Comparison of ENCODE assay signal across 8 mouse cellular contexts in the genomic region with DNA sequence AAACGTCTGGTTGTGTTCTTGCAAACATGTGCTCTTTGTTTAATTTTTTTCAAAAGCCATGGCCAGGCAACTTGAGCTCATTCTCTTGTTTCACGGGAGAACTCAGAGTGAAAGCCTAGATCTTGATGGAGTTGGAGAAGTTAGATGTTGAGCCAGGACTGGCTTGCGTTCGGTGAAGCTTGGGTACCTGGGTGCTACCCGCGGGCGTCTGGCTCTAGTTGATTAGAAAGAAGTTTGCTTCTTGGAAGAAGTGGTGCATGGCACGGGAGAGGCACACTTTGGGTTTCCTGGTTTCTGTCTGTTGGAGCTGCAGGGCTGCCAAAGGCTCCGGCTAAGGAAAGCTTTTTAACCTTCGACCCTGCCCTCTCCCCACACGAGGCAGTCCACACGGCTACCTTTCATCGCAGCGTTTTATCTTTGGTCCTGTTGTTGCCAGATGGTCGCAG. TPM values are rescaled to one million over a fixed set of nuclear protein-coding genes. Genes with fewer than 3 reads are reported as not detected.
DNase-seq lines count a peak whose midpoint lies in the region; ATAC-seq lines count a peak whose summit lies in the region.

No protein-coding gene starts in this region.

- no peak overlapping the region for H3K27ac ChIP-seq in hindbrain, embryonic 13.5 days

- H3K9me3 ChIP-seq in hindbrain, embryonic 13.5 days = no peaks in the 10 kb centered on the region

- DNase-seq in frontal cortex, postnatal 25 days (ENCODE audit: low spot score in 2 of 2) = no peak
- DNase-seq in adipocyte (ENCODE audit: low spot score) = peak; percentile 40
- DNase-seq in mesoderm, embryonic 11.5 days (ENCODE audit: low read depth, low spot score) = peak; percentile 44
- no peak for DNase-seq in urinary bladder, adult 2 months (ENCODE audit: low spot score)
- no peak for DNase-seq in adrenal gland, adult (ENCODE audit: inconsistent age in 2 of 2, low spot score in 1 of 2)
- DNase-seq in testis, postnatal 14 days (ENCODE audit: low spot score) = no peak

- WGBS in hindbrain, embryonic 13.5 days = 3% methylated on average over 15 of the region's 15 CpGs

- peak overlapping the region; percentile 94 for H3K4me2 ChIP-seq in hindbrain, embryonic 13.5 days

- peak overlapping the region; percentile 78 for H3K4me3 ChIP-seq in hindbrain, embryonic 13.5 days

- ATAC-seq in frontal cortex, adult (ENCODE audit: low TSS enrichment) = peak; percentile 36; the same call in 1 of the 2 replicates
- no peak for ATAC-seq in hindbrain, embryonic 13.5 days (ENCODE audit: low FRiP score)

- H3K36me3 ChIP-seq in hindbrain, embryonic 13.5 days = no peaks in the 10 kb centered on the region

- H3K9ac ChIP-seq in hindbrain, embryonic 13.5 days = peak overlapping the region; percentile 79; the same call in 1 of the 2 replicates

- H3K27me3 ChIP-seq in hindbrain, embryonic 13.5 days = peaks cover 42% of the 10 kb centered on the region

- peaks cover 21% of the 10 kb centered on the region for H3K4me1 ChIP-seq in hindbrain, embryonic 13.5 days (replicated peaks)

RNA-seq across cellular contexts. Expression of a gene that starts 0.9 kb away (rescaled TPM):
- polyA plus RNA-seq in hindbrain, embryonic 13.5 days (2015; fragmentation: Nextera tagmentation; extraction: Ambion mirVana) = 2.2 TPM in 2 replicates
- 8.5 and 9.1 TPM in 2 replicates for polyA plus RNA-seq in urinary bladder, adult 2 months (2012; rRNA removed)

RNA-seq across cellular contexts. Expression of a gene that starts 34.4 kb away (rescaled TPM):
- polyA plus RNA-seq in hindbrain, embryonic 13.5 days (2015; fragmentation: Nextera tagmentation; extraction: Ambion mirVana) = 10.7 and 10.9 TPM in 2 replicates
- 5.5 and 6.9 TPM in 2 replicates for polyA plus RNA-seq in urinary bladder, adult 2 months (2012; rRNA removed)

Comparison
In these comparisons a context has a peak if more than half of its experiments do, and no peak if none do; other contexts are left out.
1. DNase-seq: peak in adipocyte (single experiment) and mesoderm, embryonic 11.5 days (single experiment); none in frontal cortex, postnatal 25 days (0 of 2), urinary bladder, adult 2 months (single experiment), adrenal gland, adult (0 of 2) and testis, postnatal 14 days (single experiment).